8 mouse cellular contexts compared by ENCODE assay signal in the genomic region with DNA sequence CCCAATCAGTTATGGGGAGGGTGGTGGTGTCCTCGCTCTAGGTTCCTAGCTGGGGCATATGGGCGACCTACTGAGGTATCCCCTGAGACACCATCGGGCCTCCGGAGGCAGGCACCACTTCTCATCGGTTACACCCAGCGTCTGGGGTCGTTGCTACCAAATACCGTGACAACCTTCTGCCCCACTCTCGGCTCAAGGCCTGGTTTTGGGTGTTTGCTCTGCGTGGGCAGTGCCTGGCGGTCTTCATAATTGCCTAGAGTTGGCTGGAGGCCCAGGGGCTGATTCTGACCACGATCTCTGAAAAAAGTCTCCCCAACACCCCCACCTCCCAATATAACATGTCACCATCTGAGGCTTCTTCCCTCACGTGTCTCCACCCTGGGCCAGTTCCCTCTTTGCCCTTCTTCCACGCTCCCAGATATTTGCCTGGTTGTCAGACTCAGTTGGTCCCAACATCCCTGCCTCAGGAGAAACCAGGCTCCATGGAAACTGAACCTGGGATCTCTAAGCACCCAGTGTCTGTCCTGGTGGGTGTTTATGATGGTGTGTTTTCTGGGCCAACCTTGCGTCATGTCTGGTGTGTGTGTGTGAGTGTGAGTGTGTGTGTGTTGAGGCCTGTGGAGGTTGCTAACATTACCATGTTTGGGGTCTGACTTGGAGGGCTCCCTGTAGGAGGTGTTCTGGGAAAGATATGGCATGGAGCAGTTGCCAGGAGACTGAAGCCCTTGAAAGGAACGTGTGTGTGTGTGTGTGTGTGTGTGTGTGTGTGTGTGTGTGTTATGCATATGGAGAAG. TPM values are rescaled to one million over a fixed set of nuclear protein-coding genes. Genes with fewer than 3 reads are reported as not detected.
DNase-seq lines count a peak whose midpoint lies in the region; ATAC-seq and TF ChIP-seq lines count a peak whose summit lies in the region.

No protein-coding gene starts in this region.

- H3K9ac ChIP-seq in forebrain, embryonic 12.5 days, result peak overlapping the region; percentile 85
- peak overlapping the region; percentile 69 for H3K9ac ChIP-seq in kidney, postnatal 0 days (ENCODE audit: low read depth, low read length)
- peak overlapping the region; percentile 72 for H3K9ac ChIP-seq in midbrain, embryonic 15.5 days

- 13% methylated on average over 16 of the region's 16 CpGs for WGBS in forebrain, embryonic 12.5 days
- WGBS in kidney, postnatal 0 days, result 10% methylated on average over 16 of the region's 16 CpGs
- WGBS in midbrain, embryonic 15.5 days, result 9% methylated on average over 16 of the region's 16 CpGs

- H3K27ac ChIP-seq in forebrain, embryonic 12.5 days, result peak overlapping the region; percentile 88
- H3K27ac ChIP-seq in kidney, postnatal 0 days, result peak overlapping the region; percentile 96; the same call in 1 of the 2 replicates
- 0 out of 2 replicates have a peak overlapping the region, but pooled peaks have one; percentile 73 for H3K27ac ChIP-seq in midbrain, embryonic 15.5 days

- TF ChIP-seq CTCF in kidney, postnatal 0 days (IDR thresholded peaks at IDR 0.05; ENCODE audit: low read depth), result no peak

- peak; percentile 88 for DNase-seq in layer of hippocampus, adult 9-11 months
- DNase-seq in layer of hippocampus, postnatal 25 days (ENCODE audit: extremely low spot score in 1 of 2, low spot score in 1 of 2), result no peak
- peak; percentile 58 for DNase-seq in Muller cell, postnatal 12 days (ENCODE audit: inconsistent ontology term)
- DNase-seq in kidney, postnatal 0 days (ENCODE audit: low spot score), result peak; percentile 59
- no peak for DNase-seq in embryo, embryonic 10 days (ENCODE audit: low spot score)

- peak overlapping the region; percentile 83 for H3K4me3 ChIP-seq in forebrain, embryonic 12.5 days (replicated peaks)
- H3K4me3 ChIP-seq in kidney, postnatal 0 days (replicated peaks; ENCODE audit: low read depth, low read length), result peak overlapping the region; percentile 71
- peak overlapping the region; percentile 63 for H3K4me3 ChIP-seq in midbrain, embryonic 15.5 days

- peaks cover 19% of the 10 kb centered on the region for H3K36me3 ChIP-seq in forebrain, embryonic 12.5 days (replicated peaks)
- H3K36me3 ChIP-seq in kidney, postnatal 0 days (ENCODE audit: insufficient read depth, low read length), result 0 out of 2 replicates have a peak, but pooled peaks cover 4% of the 10 kb centered on the region
- H3K36me3 ChIP-seq in midbrain, embryonic 15.5 days (replicated peaks), result no peaks in the 10 kb centered on the region

- H3K4me2 ChIP-seq in forebrain, embryonic 12.5 days, result peak overlapping the region; percentile 82
- peak overlapping the region; percentile 85 for H3K4me2 ChIP-seq in kidney, postnatal 0 days (ENCODE audit: low read length)
- peak overlapping the region; percentile 88 for H3K4me2 ChIP-seq in midbrain, embryonic 15.5 days

- no peak; the same call in 1 of the 2 replicates for ATAC-seq in forebrain, embryonic 12.5 days (ENCODE audit: low FRiP score)
- peak; percentile 1 for ATAC-seq in kidney, postnatal 0 days (replicated peaks; ENCODE audit: low FRiP score, low read depth)
- ATAC-seq in midbrain, embryonic 15.5 days (replicated peaks), result no peak; the same call in 1 of the 2 replicates
- no peak for ATAC-seq in CD4-positive, CD25-positive, alpha-beta regulatory T cell, adult 4 months

- peaks cover 84% of the 10 kb centered on the region for H3K4me1 ChIP-seq in forebrain, embryonic 12.5 days
- H3K4me1 ChIP-seq in kidney, postnatal 0 days (replicated peaks; ENCODE audit: insufficient read depth, low read length), result 0 out of 2 replicates have a peak, but pooled peaks cover 11% of the 10 kb centered on the region
- peaks cover 54% of the 10 kb centered on the region for H3K4me1 ChIP-seq in midbrain, embryonic 15.5 days

- H3K9me3 ChIP-seq in forebrain, embryonic 12.5 days, result no peaks in the 10 kb centered on the region
- no peaks in the 10 kb centered on the region for H3K9me3 ChIP-seq in kidney, postnatal 0 days (replicated peaks; ENCODE audit: low read length)
- no peaks in the 10 kb centered on the region for H3K9me3 ChIP-seq in midbrain, embryonic 15.5 days

- H3K27me3 ChIP-seq in forebrain, embryonic 12.5 days, result no peaks in the 10 kb centered on the region
- no peaks in the 10 kb centered on the region for H3K27me3 ChIP-seq in kidney, postnatal 0 days (ENCODE audit: insufficient read depth, low read length)
- H3K27me3 ChIP-seq in midbrain, embryonic 15.5 days (replicated peaks), result no peaks in the 10 kb centered on the region

RNA-seq across cellular contexts. Expression of a gene that starts 15.1 kb away (rescaled TPM):
- 100 to 1,000 TPM; 592 to 599 TPM for total RNA-seq in layer of hippocampus, postnatal 25 days (2021)
- 9.5 and 10.8 TPM in 2 replicates for polyA plus RNA-seq in forebrain, embryonic 12.5 days (2016; fragmentation: Nextera tagmentation; extraction: Ambion mirVana)
- polyA plus RNA-seq in kidney, postnatal 0 days (2015; fragmentation: Nextera tagmentation; extraction: Ambion mirVana), result 1.6 and 2.0 TPM in 2 replicates
- polyA plus RNA-seq in midbrain, embryonic 15.5 days (2015; fragmentation: Nextera tagmentation; extraction: Ambion mirVana), result 56.5 and 63.1 TPM in 2 replicates
- under 1 TPM; 0.33 to 0.42 TPM for polyA plus RNA-seq in CD4-positive, CD25-positive, alpha-beta regulatory T cell, adult 4 months (2017; shearing (Covaris generic))

RNA-seq across cellular contexts. Expression of a gene that starts 16.2 kb away (rescaled TPM):
- total RNA-seq in layer of hippocampus, postnatal 25 days (2021), result 10 to 100 TPM; 59.0 to 68.9 TPM
- polyA plus RNA-seq in forebrain, embryonic 12.5 days (2016; fragmentation: Nextera tagmentation; extraction: Ambion mirVana), result 2.5 and 2.8 TPM in 2 replicates
- polyA plus RNA-seq in kidney, postnatal 0 days (2015; fragmentation: Nextera tagmentation; extraction: Ambion mirVana), result 0.03 and 0.06 TPM in 2 replicates
- 5.6 and 5.9 TPM in 2 replicates for polyA plus RNA-seq in midbrain, embryonic 15.5 days (2015; fragmentation: Nextera tagmentation; extraction: Ambion mirVana)
- polyA plus RNA-seq in CD4-positive, CD25-positive, alpha-beta regulatory T cell, adult 4 months (2017; shearing (Covaris generic)), result not detected

RNA-seq across cellular contexts. Expression of a gene that starts 28.0 kb away (rescaled TPM):
- total RNA-seq in layer of hippocampus, postnatal 25 days (2021), result 10 to 100 TPM; 84.0 to 88.1 TPM
- polyA plus RNA-seq in forebrain, embryonic 12.5 days (2016; fragmentation: Nextera tagmentation; extraction: Ambion mirVana), result 0.93 and 1.2 TPM in 2 replicates
- 3.3 and 4.2 TPM in 2 replicates for polyA plus RNA-seq in kidney, postnatal 0 days (2015; fragmentation: Nextera tagmentation; extraction: Ambion mirVana)
- 1.8 TPM in 2 replicates for polyA plus RNA-seq in midbrain, embryonic 15.5 days (2015; fragmentation: Nextera tagmentation; extraction: Ambion mirVana)
- polyA plus RNA-seq in CD4-positive, CD25-positive, alpha-beta regulatory T cell, adult 4 months (2017; shearing (Covaris generic)), result not detected

RNA-seq across cellular contexts. Expression of a gene that starts 51.5 kb away (rescaled TPM):
- 100 to 1,000 TPM; 253 to 278 TPM for total RNA-seq in layer of hippocampus, postnatal 25 days (2021)
- polyA plus RNA-seq in forebrain, embryonic 12.5 days (2016; fragmentation: Nextera tagmentation; extraction: Ambion mirVana), result 122 and 127 TPM in 2 replicates
- 39.0 and 43.0 TPM in 2 replicates for polyA plus RNA-seq in kidney, postnatal 0 days (2015; fragmentation: Nextera tagmentation; extraction: Ambion mirVana)
- polyA plus RNA-seq in midbrain, embryonic 15.5 days (2015; fragmentation: Nextera tagmentation; extraction: Ambion mirVana), result 66.2 and 77.2 TPM in 2 replicates
- polyA plus RNA-seq in CD4-positive, CD25-positive, alpha-beta regulatory T cell, adult 4 months (2017; shearing (Covaris generic)), result 1 to 10 TPM; 3.8 to 5.5 TPM

RNA-seq across cellular contexts. Expression of a gene that starts 54.8 kb away (rescaled TPM):
- not detected for total RNA-seq in layer of hippocampus, postnatal 25 days (2021)
- 0.05 and 0.06 TPM in 2 replicates for polyA plus RNA-seq in forebrain, embryonic 12.5 days (2016; fragmentation: Nextera tagmentation; extraction: Ambion mirVana)
- not detected in 2 replicates for polyA plus RNA-seq in kidney, postnatal 0 days (2015; fragmentation: Nextera tagmentation; extraction: Ambion mirVana)
- polyA plus RNA-seq in midbrain, embryonic 15.5 days (2015; fragmentation: Nextera tagmentation; extraction: Ambion mirVana), result 0.05 TPM in 1 of 2 replicates, not detected in the other
- polyA plus RNA-seq in CD4-positive, CD25-positive, alpha-beta regulatory T cell, adult 4 months (2017; shearing (Covaris generic)), result not detected

Comparison
In these comparisons a context has a peak if more than half of its experiments do, and no peak if none do; other contexts are left out.
1. DNase-seq: peak in layer of hippocampus, adult 9-11 months (single experiment), Muller cell, postnatal 12 days (single experiment) and kidney, postnatal 0 days (single experiment); none in layer of hippocampus, postnatal 25 days (0 of 2) and embryo, embryonic 10 days (single experiment).
2. Peak in every context shown above with its lines, with median percentiles within 50 percentile points of each other: H3K27ac ChIP-seq, H3K4me2 ChIP-seq, H3K4me3 ChIP-seq and H3K9ac ChIP-seq.